Mouse (Mus musculus): ENCODE measurements around the gene Zfand2b.

GRCm38 (mm10) chr1:75219078-75219477 lies 50.6 kb downstream of the Zfand2b start:
- peak; percentile 99 for TF ChIP-seq POLR2A (IDR thresholded peaks at IDR 0.05; ENCODE audit: insufficient read depth, low read depth, low read length)
- TF ChIP-seq CTCF (IDR thresholded peaks at IDR 0.05) = peak; percentile 55
- TF ChIP-seq EP300 (IDR thresholded peaks at IDR 0.05; ENCODE audit: insufficient read depth, low read depth, low read length) = peak; percentile 71; the same call in 1 of the 2 replicates

Data from heart, adult 2 months (tissue).